Mouse (Mus musculus): ENCODE results near the gene 4930550C14Rik.

Gene 4930550C14Rik

GRCm38 (mm10) chr9:53402291-53402711 lies at the start of gene 4930550C14Rik:
4930550C14Rik (plus strand) TSS chr9:53402325.
- DNase-seq (ENCODE audit: low spot score in 2 of 2), result no peak

GRCm38 (mm10) chr9:53353161-53353560 lies 49.0 kb upstream of the 4930550C14Rik start:
- DNase-seq (ENCODE audit: low spot score in 2 of 2), result no peak

DNA sequence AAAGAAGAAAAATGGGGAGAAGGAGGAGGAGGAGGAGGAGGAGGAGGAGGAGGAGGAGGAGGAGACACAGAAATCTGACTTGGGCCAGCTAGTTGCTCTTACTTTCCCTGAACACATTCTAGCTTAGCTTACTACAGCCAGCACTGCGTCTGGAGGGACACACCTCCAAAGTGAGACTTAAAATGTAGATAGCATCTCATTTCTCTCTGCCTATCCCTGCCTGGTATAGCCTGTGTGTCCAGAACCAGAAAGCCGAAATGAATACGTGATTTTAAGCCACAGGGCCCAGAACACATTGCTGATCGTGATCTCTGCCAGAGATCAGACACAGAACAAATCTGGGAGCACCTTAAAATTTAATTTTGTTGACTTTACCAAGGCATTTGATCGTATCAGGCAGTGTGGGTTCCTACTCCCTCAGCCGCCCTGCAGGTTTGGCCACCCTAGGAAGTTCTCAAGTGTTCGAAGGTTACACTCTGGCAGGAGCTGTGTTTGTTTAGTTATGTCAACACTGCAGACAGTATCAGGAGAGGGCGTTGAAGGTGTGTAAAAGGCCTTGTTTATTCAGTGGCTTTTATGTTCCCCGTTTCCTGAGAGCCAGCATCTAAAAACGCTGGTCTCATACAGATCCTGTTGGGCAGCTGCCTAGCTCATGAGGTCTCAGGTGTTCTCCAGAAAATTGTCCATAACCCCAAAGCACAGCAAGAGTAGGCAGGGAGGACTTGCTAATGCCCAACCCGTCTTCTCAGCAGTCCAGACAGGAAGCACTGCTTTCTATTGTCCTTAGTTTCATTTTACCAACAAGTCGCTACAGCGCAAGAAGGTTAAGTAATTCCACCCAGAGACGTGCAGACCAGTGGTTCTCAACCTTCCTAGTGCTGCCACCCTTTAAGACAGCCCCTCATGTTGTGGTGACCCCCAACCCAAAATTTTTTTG lies 45.6 kb upstream of the 4930550C14Rik start:
- DNase-seq (ENCODE audit: low spot score in 2 of 2), result no peak

DNA sequence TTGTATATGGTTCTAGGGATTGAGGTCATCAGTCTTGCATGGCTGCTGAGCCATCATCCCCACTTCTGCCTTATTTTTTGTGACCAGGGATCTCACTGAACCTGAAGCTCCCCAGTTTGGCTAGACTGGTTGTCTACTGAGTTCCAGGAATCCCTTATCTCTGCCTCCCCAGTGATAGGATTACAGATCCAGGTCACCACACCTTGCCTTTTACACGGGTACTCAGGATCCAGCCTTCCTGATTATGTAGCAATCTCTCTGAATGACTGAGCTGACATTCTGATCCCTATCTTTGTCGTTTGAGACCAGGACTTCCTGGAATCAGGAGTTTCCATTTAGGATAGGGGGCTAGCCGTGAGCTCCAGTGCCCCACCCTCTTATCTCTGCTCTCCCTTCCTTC lies 30.8 kb upstream of the 4930550C14Rik start:
- DNase-seq (ENCODE audit: low spot score in 2 of 2), result no peak

- no peak for DNase-seq (ENCODE audit: low spot score in 2 of 2)
Measured at GRCm38 (mm10) chr9:53375907-53376306, 26.2 kb upstream of the 4930550C14Rik start.

DNA sequence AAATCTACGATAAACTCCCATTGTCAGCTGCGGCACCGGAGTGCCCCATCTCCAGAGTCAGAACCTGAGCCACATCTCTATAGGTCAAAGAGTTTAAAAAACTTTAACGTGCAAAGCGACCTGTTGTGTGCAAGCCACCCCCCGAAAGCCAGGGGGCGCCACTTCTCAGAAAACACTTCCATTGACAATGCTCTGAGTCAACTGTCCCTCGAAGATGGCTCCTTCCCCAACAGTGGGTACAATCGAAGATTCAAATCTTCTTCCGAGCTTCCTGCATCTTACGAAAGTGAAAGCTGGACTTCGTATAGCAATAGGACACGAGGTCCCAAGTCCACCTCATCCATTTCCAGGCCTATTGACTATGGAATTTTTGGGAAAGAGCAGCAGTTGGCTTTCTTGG lies 25.3 kb upstream of the 4930550C14Rik start:
- DNase-seq (ENCODE audit: low spot score in 2 of 2), result no peak

DNA sequence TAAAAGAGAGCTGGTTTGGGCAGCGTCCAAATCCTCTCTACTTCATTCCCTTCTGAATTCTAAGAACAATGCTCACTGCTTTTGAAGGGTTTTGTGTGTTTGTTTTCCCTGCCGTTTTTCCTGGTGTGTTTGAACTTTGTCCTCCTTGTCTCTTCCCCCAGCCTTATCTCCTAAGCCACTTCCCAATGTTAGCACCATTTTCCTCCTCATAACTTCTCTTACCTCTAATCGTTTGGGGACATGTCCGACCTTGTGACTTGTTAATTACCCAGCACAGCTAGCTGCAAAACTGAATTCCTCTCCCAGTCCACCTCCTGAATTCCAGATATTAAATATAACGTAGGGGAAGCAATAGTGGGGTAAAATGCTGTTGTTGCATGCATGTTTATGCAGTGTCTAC lies 24.5 kb upstream of the 4930550C14Rik start:
- no peak for DNase-seq (ENCODE audit: low spot score in 2 of 2)

DNA sequence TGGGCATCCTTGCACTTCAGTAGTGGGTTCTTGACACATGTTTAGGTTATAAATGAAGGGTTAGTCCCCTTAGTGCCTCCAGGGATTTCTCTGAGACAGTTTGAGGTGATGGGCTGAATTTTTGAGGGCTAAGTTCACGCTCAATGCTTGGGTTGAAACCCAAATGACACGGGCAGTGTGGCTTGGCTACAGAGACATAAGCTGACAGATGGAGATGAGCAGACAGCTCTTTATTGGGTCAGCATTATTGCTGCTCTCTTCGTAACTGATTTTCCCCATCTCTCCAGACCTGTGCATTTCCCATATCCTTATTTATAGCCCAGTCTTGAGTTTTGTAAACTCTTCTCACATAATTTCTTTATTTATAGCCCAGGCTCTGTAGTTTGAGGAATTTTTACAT lies 24.0 kb upstream of the 4930550C14Rik start:
- DNase-seq (ENCODE audit: low spot score in 2 of 2), result no peak

- DNase-seq (ENCODE audit: low spot score in 2 of 2), result no peak
Measured at GRCm38 (mm10) chr9:53380595-53380994, 21.5 kb upstream of the 4930550C14Rik start.

DNA sequence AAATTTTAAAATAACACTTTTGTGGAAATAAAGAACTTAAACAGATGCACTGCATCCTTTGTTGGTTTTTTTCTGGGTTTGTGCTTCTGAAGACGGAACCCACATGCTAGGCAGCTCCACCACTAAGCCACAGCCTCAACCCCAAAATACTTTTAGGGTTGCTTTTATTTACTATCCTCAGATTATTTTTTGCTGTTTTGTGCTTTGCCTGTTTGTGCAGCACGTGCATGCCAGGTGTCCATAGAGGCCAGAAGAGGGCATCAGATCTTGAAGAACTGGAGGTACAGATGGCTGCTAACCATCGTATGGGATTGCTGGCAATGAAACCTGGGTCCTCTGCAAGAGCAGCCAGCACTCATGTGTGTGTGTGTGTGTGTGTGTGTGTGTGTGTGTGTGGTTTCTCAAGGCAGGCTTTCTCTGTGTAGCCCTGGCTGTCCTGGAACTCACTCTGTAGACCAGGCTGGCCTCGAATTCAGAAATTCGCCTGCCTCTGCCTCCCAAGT lies 21.0 kb upstream of the 4930550C14Rik start:
- no peak for DNase-seq (ENCODE audit: low spot score in 2 of 2)

DNA sequence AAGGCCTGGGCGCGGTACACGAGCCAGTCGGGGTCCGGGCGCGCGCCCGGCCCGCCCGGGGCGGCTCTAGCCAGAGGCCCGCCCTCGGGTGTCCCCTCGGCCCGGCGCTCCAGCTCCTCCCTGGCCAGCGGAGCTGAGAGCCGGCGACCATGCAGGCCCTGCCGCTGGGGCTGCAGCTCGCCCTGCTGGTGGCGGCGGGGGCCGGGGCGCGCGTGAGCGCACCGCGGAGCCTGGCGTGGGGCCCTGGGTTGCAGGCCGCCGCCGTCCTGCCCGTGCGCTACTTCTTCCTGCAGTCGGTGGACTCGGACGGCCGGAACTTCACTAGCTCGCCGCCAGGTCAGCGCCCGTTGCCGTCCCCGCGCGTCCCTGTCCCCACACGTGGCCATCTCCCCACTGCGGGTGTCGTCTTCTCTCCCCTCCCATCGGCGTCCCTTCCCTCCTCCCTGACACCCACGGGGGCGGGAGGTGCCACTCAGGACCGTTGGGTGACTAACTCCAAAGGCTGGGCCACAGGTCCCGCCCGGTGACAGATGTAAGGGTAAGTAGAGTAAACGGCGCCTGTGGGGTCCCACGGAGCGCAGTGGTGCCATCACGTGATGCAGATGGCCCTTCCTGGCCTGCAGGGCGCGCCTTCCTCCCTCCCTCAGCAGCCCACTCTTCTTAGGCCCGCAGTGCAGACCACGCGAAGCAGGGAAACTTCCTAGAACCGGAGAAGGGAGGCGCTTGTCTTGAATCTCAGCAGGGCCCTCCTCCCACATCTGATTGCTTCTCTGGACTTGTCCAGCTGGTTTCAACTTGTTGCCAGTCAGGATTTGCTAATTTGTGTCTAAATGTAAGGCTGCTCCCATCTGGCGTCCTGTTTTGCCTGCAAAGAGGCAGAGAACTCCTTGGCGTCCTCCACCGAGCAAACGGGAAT lies 17.9 kb upstream of the 4930550C14Rik start, which contains the start of gene Kdelc2:
Kdelc2 (plus strand) TSS at position 75 of the 916 bp plus-strand sequence.
- DNase-seq (ENCODE audit: low spot score in 2 of 2), result peak; percentile 48 to 55

- DNase-seq (ENCODE audit: low spot score in 2 of 2), result no peak
Measured at GRCm38 (mm10) chr9:53384873-53385272, 17.3 kb upstream of the 4930550C14Rik start.

DNA sequence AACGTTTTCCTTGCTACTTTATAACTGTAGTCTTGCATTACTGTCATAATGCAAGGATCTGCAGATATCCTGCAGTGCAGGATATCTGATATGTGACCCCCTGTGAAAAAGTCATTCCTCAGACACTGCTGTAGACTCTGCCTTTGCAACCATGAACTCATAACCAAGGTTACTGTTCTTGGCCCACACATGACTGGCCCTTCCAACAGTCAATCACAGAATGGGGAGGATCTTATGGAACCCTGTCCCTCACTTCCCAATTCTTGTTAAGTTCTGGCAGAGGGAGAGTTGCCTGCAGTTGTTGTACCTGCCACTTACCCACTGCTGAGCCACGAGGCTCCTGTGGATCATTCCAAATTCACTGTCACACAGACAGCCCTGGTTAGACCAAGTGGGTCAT lies 14.7 kb upstream of the 4930550C14Rik start:
- DNase-seq (ENCODE audit: low spot score in 2 of 2), result no peak

- DNase-seq (ENCODE audit: low spot score in 2 of 2), result no peak
Measured at GRCm38 (mm10) chr9:53389109-53389508, 13.0 kb upstream of the 4930550C14Rik start.

DNA sequence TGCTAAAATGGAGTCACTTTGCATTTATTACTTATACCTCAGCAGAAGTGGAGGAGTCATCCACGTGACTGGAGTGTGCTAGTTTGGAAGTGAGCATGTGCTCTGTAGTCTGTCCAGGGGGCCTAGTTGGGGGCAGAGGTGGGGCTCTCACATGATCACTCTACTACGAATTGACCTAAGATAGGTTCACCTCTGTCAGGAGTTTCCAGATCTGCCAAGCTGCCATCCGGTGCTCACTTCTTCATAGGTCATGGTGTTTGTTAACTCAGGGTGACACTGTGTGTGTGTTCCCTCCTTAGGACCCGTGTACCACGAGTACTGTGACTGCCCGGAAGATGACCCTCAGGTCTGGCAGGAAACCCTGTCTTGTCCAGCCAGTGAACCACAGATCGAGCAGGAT lies 12.0 kb upstream of the 4930550C14Rik start:
- DNase-seq (ENCODE audit: low spot score in 2 of 2), result no peak

DNA sequence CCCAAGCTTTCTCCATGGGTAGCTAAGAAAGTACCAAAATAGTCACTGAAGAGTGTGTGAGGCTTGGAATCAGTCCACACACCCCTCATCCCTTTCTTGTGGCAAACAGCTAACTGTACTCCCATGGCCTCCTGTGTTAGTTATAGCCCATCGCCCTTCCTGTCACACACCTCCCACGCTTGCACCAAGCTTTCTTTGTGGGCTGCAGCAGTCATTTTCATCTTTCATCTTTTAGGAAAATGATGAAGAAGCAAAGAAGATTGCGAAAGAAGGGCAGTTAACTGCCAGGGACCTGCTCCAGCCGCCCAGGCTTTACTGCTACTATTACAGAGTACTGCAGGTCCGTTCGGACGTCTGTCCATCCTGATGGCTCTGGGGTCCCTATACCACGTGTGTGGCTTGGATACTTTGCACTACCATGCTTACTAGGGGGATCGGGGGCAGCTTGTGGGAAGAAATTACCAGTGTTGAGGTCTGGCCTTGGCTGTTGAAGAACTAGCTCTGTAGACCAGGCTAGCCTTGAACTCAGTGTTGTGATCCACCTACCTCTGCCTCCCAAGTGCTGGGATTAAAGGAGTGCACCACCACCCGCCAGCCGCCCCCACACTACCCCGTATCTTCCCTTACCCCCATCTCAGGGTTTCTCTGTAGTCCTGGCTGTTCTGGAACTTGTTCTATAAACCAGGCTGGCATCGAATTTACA lies 4.3 kb upstream of the 4930550C14Rik start:
- no peak for DNase-seq (ENCODE audit: low spot score in 2 of 2)

- DNase-seq (ENCODE audit: low spot score in 2 of 2), result peak in 1 of 2 experiments; percentile 25
Measured at GRCm38 (mm10) chr9:53398388-53398700, 3.8 kb upstream of the 4930550C14Rik start.

DNA sequence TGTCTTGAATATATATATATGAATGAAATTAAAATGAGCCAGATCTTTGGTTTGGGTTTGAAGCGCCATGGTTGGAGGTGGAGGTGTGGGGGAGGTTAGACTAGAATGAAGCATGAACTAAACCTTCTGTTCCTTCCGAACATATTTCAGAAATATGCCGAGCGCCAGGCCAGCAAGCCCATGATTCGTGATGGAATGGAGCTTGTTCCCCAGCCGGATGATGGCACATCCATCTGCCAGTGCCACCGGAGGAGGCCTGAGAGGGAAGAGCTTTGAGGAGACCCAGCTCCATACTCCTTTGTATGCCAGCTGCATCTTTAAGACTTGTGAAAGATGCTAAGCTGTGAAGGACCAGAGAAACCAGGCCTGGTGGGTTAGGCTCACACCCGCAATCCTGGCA lies 2.6 kb upstream of the 4930550C14Rik start:
- no peak for DNase-seq (ENCODE audit: low spot score in 2 of 2)

DNA sequence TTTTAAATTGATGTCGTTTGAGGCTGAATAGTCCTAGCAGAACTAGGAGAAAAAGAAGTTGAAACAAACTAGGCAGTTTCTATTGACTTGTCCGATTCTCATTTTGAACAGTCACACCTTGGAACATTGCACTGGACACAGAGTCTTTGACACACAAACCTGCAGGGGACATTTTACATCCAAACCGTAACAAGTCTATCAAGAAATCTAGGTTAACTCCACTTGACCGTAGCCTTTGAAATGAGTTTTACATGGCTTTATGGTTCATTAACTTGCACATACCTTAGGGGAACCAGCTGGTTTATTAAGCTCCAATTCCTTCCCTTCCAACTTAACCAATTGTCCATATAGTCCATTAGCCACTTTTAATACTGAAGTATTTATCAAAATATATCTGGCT lies 1.4 kb upstream of the 4930550C14Rik start:
- DNase-seq (ENCODE audit: low spot score in 2 of 2), result no peak

GRCm38 (mm10) chr9:53401146-53401545 lies 979 bp upstream of the 4930550C14Rik start:
- no peak for DNase-seq (ENCODE audit: low spot score in 2 of 2)

DNA sequence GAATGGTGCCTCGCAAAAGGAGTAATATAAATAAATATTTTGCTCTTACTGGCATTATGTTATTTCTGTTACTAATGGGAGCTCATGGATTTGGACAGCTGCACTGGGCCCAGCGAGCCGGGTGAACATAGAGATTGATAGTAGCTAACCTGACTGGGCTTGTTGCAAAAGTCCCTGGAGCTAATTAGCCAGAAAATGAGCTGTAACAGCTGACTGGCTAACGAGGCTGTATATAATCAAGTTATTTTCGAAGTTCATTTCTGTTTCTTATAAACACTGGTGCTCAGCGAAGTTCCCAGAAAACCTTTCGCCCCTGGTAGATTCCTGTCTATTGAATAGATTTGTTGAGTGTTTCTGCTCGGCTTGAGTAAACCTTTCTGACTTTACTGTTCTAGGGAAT lies 866 bp downstream of the 4930550C14Rik start:
- DNase-seq (ENCODE audit: low spot score in 2 of 2), result no peak
